Mouse (Mus musculus) liver, embryonic 11.5 days (tissue): ENCODE data around the gene Snx1. TPM values are rescaled to one million over a fixed set of nuclear protein-coding genes. Genes with fewer than 3 reads are reported as not detected.

Experiments used
- ATAC-seq: fragments of 200-750 bp; cut with Nextera tagmentation; replicated peaks from 2 replicates; pipeline ENCODE4 v1.8.0; 2017; ENCODE audit warnings: moderate number of reproducible peaks, mild to moderate bottlenecking, moderate TSS enrichment, moderate library complexity; ENCODE audit not compliant: low FRiP score
- DNase-seq: peaks from one replicate; pipeline ENCODE4 v3.0.0-alpha.2; 2017; ENCODE audit warnings: low spot score
- H3K27ac ChIP-seq: fragments of 300-500 bp; sonication (generic); 2 replicates; pipeline ENCODE4 v1.5.1; 2014; ENCODE audit warnings: mild to moderate bottlenecking, low read depth, low read length, control low read depth
- H3K27me3 ChIP-seq: fragments of 300-500 bp; sonication (generic); replicated peaks from 2 replicates; pipeline ENCODE4 v1.6.1; 2014; ENCODE audit warnings: low read length, mixed read lengths; ENCODE audit not compliant: control insufficient read depth, insufficient read depth
- H3K36me3 ChIP-seq: fragments of 300-500 bp; sonication (generic); 2 replicates; pipeline ENCODE4 v1.6.1; 2014; ENCODE audit warnings: mild to moderate bottlenecking, low read length, moderate library complexity, mixed read lengths; ENCODE audit not compliant: control insufficient read depth, insufficient read depth
- H3K4me1 ChIP-seq: fragments of 300-500 bp; sonication (generic); replicated peaks from 2 replicates; pipeline ENCODE4 v1.6.1; 2014; ENCODE audit warnings: low read length, mixed read lengths; ENCODE audit not compliant: control insufficient read depth, insufficient read depth
- H3K4me2 ChIP-seq: fragments of 300-500 bp; sonication (generic); 2 replicates; pipeline ENCODE4 v1.6.1; 2014; ENCODE audit warnings: mild to moderate bottlenecking, control low read depth, moderate library complexity
- H3K4me3 ChIP-seq: fragments of 300-500 bp; sonication (generic); 2 replicates; pipeline ENCODE4 v1.5.1; 2014; ENCODE audit warnings: low read depth, low read length, control low read depth
- H3K9ac ChIP-seq: fragments of 300-500 bp; sonication (generic); 2 replicates; pipeline ENCODE4 v1.6.1; 2014; ENCODE audit warnings: low read depth, low read length, control low read depth
- H3K9me3 ChIP-seq: fragments of 300-500 bp; sonication (generic); 2 replicates; pipeline ENCODE4 v1.6.1; 2016; ENCODE audit warnings: low read length, inconsistent platforms, mixed read lengths; ENCODE audit not compliant: control insufficient read depth
- WGBS: fragments of 180-500 bp; shearing (Covaris S2); extraction: QIAGEN DNeasy Blood & Tissue Kit; methylation state at CpG from one replicate; pipeline ENCODE4 v1.1.7; 2014; 5-methylcytosine and 5-hydroxymethylcytosine counted together
- polyA plus RNA-seq: library from polyadenylated mRNA; unstranded; fragments of >200 nt; fragmentation: Nextera tagmentation; extraction: Ambion mirVana; gene quantifications from 2 replicates; pipeline ENCODE4 v1.2.1, GENCODE M21; 2014

Gene Snx1
- polyA plus RNA-seq, 1 experiment from 2014 or later, result 129 TPM

GRCm38 (mm10) chr9:66114341-66114740 lies 12.0 kb downstream of the Snx1 start:
- no peak overlapping the region for H3K9ac ChIP-seq
- DNase-seq (no peak), ATAC-seq (no peak)
- 57% methylated on average over 3 of the region's 3 CpGs for WGBS
- H3K9me3 ChIP-seq, result no peaks in the 10 kb centered on the region
- peaks cover 8% of the 10 kb centered on the region; the same call in 1 of the 2 replicates for H3K4me1 ChIP-seq
- H3K4me2 ChIP-seq, result no peak overlapping the region
- H3K27ac ChIP-seq, result no peak overlapping the region
- no peak overlapping the region for H3K4me3 ChIP-seq
- peaks cover 7% of the 10 kb centered on the region; the same call in 1 of the 2 replicates for H3K36me3 ChIP-seq
- no peaks in the 10 kb centered on the region for H3K27me3 ChIP-seq

GRCm38 (mm10) chr9:66110611-66111379 lies 15.6 kb downstream of the Snx1 start:
- WGBS, result 87% methylated on average over 8 of the region's 8 CpGs
- no peak overlapping the region for H3K4me3 ChIP-seq
- no peaks in the 10 kb centered on the region for H3K9me3 ChIP-seq
- no peaks in the 10 kb centered on the region for H3K27me3 ChIP-seq
- H3K9ac ChIP-seq, result no peak overlapping the region
- peaks cover 3% of the 10 kb centered on the region; the same call in 1 of the 2 replicates for H3K4me1 ChIP-seq
- no peak overlapping the region for H3K4me2 ChIP-seq
- DNase-seq, result no peak
- peaks cover 10% of the 10 kb centered on the region; the same call in 1 of the 2 replicates for H3K36me3 ChIP-seq
- no peak for ATAC-seq
- H3K27ac ChIP-seq, result no peak overlapping the region

GRCm38 (mm10) chr9:66110126-66110525 lies 16.3 kb downstream of the Snx1 start:
- no peak overlapping the region for H3K9ac ChIP-seq
- H3K9me3 ChIP-seq, result no peaks in the 10 kb centered on the region
- peaks cover 3% of the 10 kb centered on the region; the same call in 1 of the 2 replicates for H3K4me1 ChIP-seq
- ATAC-seq (no peak), DNase-seq (no peak)
- no peaks in the 10 kb centered on the region for H3K27me3 ChIP-seq
- no peak overlapping the region for H3K27ac ChIP-seq
- no peak overlapping the region for H3K4me2 ChIP-seq
- H3K36me3 ChIP-seq, result peaks cover 14% of the 10 kb centered on the region
- 70% methylated on average over 8 of the region's 8 CpGs for WGBS
- H3K4me3 ChIP-seq, result no peak overlapping the region

- Histone ChIP-seq H3K9me3 (no peaks in the 10 kb centered on the region), H3K9ac (no peak overlapping the region), H3K4me1 (peaks cover 3% of the 10 kb centered on the region; the same call in 1 of the 2 replicates), H3K27me3 (no peaks in the 10 kb centered on the region), H3K36me3 (peaks cover 14% of the 10 kb centered on the region), H3K4me3 (no peak overlapping the region), H3K4me2 (no peak overlapping the region), H3K27ac (no peak overlapping the region)
- DNase-seq, result no peak
- no peak for ATAC-seq
- WGBS, result 100% methylated on average over 1 of the region's 1 CpGs
Observed at GRCm38 (mm10) chr9:66109574-66109973, 16.8 kb downstream of the Snx1 start.

- Histone ChIP-seq H3K4me2 (no peak overlapping the region), H3K36me3 (peaks cover 38% of the 10 kb centered on the region), H3K9ac (no peak overlapping the region), H3K4me3 (no peak overlapping the region), H3K4me1 (no peaks in the 10 kb centered on the region), H3K27me3 (no peaks in the 10 kb centered on the region), H3K27ac (no peak overlapping the region), H3K9me3 (no peaks in the 10 kb centered on the region)
- no peak for DNase-seq
- WGBS, result 90% methylated on average over 8 of the region's 8 CpGs
- ATAC-seq, result no peak
Observed at GRCm38 (mm10) chr9:66105168-66105567, 21.2 kb downstream of the Snx1 start.

GRCm38 (mm10) chr9:66104601-66105000 lies 21.8 kb downstream of the Snx1 start:
- H3K4me2 ChIP-seq, result no peak overlapping the region
- H3K36me3 ChIP-seq, result peaks cover 38% of the 10 kb centered on the region
- no peaks in the 10 kb centered on the region for H3K4me1 ChIP-seq
- ATAC-seq, result no peak
- H3K9me3 ChIP-seq, result no peaks in the 10 kb centered on the region
- no peak overlapping the region for H3K4me3 ChIP-seq
- H3K9ac ChIP-seq, result no peak overlapping the region
- 90% methylated on average over 4 of the region's 4 CpGs for WGBS
- H3K27ac ChIP-seq, result no peak overlapping the region
- no peak for DNase-seq
- H3K27me3 ChIP-seq, result no peaks in the 10 kb centered on the region

- H3K27ac ChIP-seq, result no peak overlapping the region
- H3K4me2 ChIP-seq, result no peak overlapping the region
- no peak overlapping the region for H3K9ac ChIP-seq
- ATAC-seq, result no peak
- H3K9me3 ChIP-seq, result no peaks in the 10 kb centered on the region
- no peaks in the 10 kb centered on the region for H3K27me3 ChIP-seq
- H3K36me3 ChIP-seq, result peaks cover 37% of the 10 kb centered on the region
- H3K4me1 ChIP-seq, result no peaks in the 10 kb centered on the region
- H3K4me3 ChIP-seq, result no peak overlapping the region
- no peak for DNase-seq
- WGBS, result 92% methylated on average over 6 of the region's 6 CpGs
Observed at GRCm38 (mm10) chr9:66102668-66103067, 23.7 kb downstream of the Snx1 start.

GRCm38 (mm10) chr9:66101577-66101976 lies 24.8 kb downstream of the Snx1 start:
- Histone ChIP-seq H3K27me3 (no peaks in the 10 kb centered on the region), H3K36me3 (peaks cover 43% of the 10 kb centered on the region), H3K27ac (no peak overlapping the region), H3K4me1 (no peaks in the 10 kb centered on the region), H3K4me2 (no peak overlapping the region), H3K9ac (no peak overlapping the region), H3K4me3 (no peak overlapping the region), H3K9me3 (no peaks in the 10 kb centered on the region)
- 87% methylated on average over 8 of the region's 8 CpGs for WGBS
- no peak for DNase-seq
- ATAC-seq, result no peak

- no peaks in the 10 kb centered on the region for H3K9me3 ChIP-seq
- no peak overlapping the region for H3K4me3 ChIP-seq
- no peak overlapping the region for H3K27ac ChIP-seq
- no peak overlapping the region for H3K9ac ChIP-seq
- no peak overlapping the region for H3K4me2 ChIP-seq
- ATAC-seq, result no peak
- DNase-seq, result no peak
- no peaks in the 10 kb centered on the region for H3K27me3 ChIP-seq
- 85% methylated on average over 2 of the region's 2 CpGs for WGBS
- peaks cover 51% of the 10 kb centered on the region for H3K36me3 ChIP-seq
- no peaks in the 10 kb centered on the region for H3K4me1 ChIP-seq
Observed at GRCm38 (mm10) chr9:66092664-66093063, 33.7 kb downstream of the Snx1 start.
